Mouse (Mus musculus): ENCODE measurements around the gene Ppan.
A peak's percentile ranks its signal among the peaks of the same experiment; 100 is the strongest.

The Ppan gene

GRCm38 (mm10) chr9:20878710-20879065 lies 9.3 kb upstream of the Ppan start:
- DNase-seq (ENCODE audit: low read depth, low spot score), result no peak

GRCm38 (mm10) chr9:20879097-20879792 lies 8.7 kb upstream of the Ppan start, which contains the start of gene Angptl6:
TSS of gene Angptl6 (minus strand) at chr9:20879727.
- no peak for DNase-seq (ENCODE audit: low read depth, low spot score)

- DNase-seq (ENCODE audit: low read depth, low spot score), result no peak
Measured at GRCm38 (mm10) chr9:20886563-20886962, 1.4 kb upstream of the Ppan start.

- DNase-seq (ENCODE audit: low read depth, low spot score), result no peak
Measured at GRCm38 (mm10) chr9:20887191-20887590, 784 bp upstream of the Ppan start.

- DNase-seq (ENCODE audit: low read depth, low spot score), result no peak
Measured at GRCm38 (mm10) chr9:20888386-20888765, 401 bp downstream of the Ppan start.

GRCm38 (mm10) chr9:20889185-20890141 lies 1.5 kb downstream of the Ppan start:
- DNase-seq (ENCODE audit: low read depth, low spot score), result no peak

GRCm38 (mm10) chr9:20890411-20890810 lies 2.4 kb downstream of the Ppan start:
- no peak for DNase-seq (ENCODE audit: low read depth, low spot score)

- DNase-seq (ENCODE audit: low read depth, low spot score), result no peak
Measured at GRCm38 (mm10) chr9:20891339-20892103, 3.5 kb downstream of the Ppan start.

GRCm38 (mm10) chr9:20892104-20892653 lies 4.2 kb downstream of the Ppan start:
- DNase-seq (ENCODE audit: low read depth, low spot score), result no peak

GRCm38 (mm10) chr9:20893069-20893468 lies 5.1 kb downstream of the Ppan start:
- DNase-seq (ENCODE audit: low read depth, low spot score), result no peak

- DNase-seq (ENCODE audit: low read depth, low spot score), result no peak
Measured at GRCm38 (mm10) chr9:20893590-20894343, 5.8 kb downstream of the Ppan start.

- no peak for DNase-seq (ENCODE audit: low read depth, low spot score)
Measured at GRCm38 (mm10) chr9:20894629-20895028, 6.7 kb downstream of the Ppan start.

- DNase-seq (ENCODE audit: low read depth, low spot score), result no peak
Measured at GRCm38 (mm10) chr9:20895382-20895781, 7.4 kb downstream of the Ppan start.

- DNase-seq (ENCODE audit: low read depth, low spot score), result no peak
Measured at GRCm38 (mm10) chr9:20897736-20898510, 9.9 kb downstream of the Ppan start.

GRCm38 (mm10) chr9:20898511-20899073 lies 10.6 kb downstream of the Ppan start, which contains the start of gene Eif3g:
TSS of gene Eif3g (minus strand) at chr9:20898623.
- peak; percentile 95 for DNase-seq (ENCODE audit: low read depth, low spot score)

GRCm38 (mm10) chr9:20901466-20902173 lies 13.6 kb downstream of the Ppan start:
- DNase-seq (ENCODE audit: low read depth, low spot score), result peak; percentile 82

- DNase-seq (ENCODE audit: low read depth, low spot score), result no peak
Measured at GRCm38 (mm10) chr9:20902174-20902491, 14.2 kb downstream of the Ppan start.

- DNase-seq (ENCODE audit: low read depth, low spot score), result no peak
Measured at GRCm38 (mm10) chr9:20909948-20910347, 22.0 kb downstream of the Ppan start.

GRCm38 (mm10) chr9:20916160-20916559 lies 28.2 kb downstream of the Ppan start:
- DNase-seq (ENCODE audit: low read depth, low spot score), result peak; percentile 73
